Mouse (Mus musculus) embryo, embryonic 10.5 days (tissue): ENCODE data around the gene Alkal2.

Experiments used
- DNase-seq: peaks from one replicate; pipeline ENCODE4 v3.0.0-alpha.2; 2015; ENCODE audit warnings: low spot score

Gene Alkal2

GRCm38 (mm10) chr12:30928182-30928581, 44.1 kb downstream of the Alkal2 start:
- no peak for DNase-seq

GRCm38 (mm10) chr12:30933299-30933698, 49.2 kb downstream of the Alkal2 start:
- no peak for DNase-seq

GRCm38 (mm10) chr12:30936899-30937298, 52.8 kb downstream of the Alkal2 start:
- no peak for DNase-seq
